Mouse (Mus musculus) inflammation-experienced regulatory T-cells, adult 6 months (primary cell): ENCODE results near the gene Tmub2. TPM values are rescaled to one million over a fixed set of nuclear protein-coding genes. Genes with fewer than 3 reads are reported as not detected.

Source experiments
- ATAC-seq: one replicate; pipeline ENCODE4 v1.8.0; 2017
- polyA plus RNA-seq, 3 experiments: library from polyadenylated mRNA; unstranded; fragments of 100-300 nt; shearing (Covaris generic); gene quantifications; one replicate each; pipeline ENCODE4 v1.2.1; 2017

The Tmub2 gene
- polyA plus RNA-seq, result 10 to 100 TPM; 43.1 to 61.2 (median 51.8) TPM

DNA sequence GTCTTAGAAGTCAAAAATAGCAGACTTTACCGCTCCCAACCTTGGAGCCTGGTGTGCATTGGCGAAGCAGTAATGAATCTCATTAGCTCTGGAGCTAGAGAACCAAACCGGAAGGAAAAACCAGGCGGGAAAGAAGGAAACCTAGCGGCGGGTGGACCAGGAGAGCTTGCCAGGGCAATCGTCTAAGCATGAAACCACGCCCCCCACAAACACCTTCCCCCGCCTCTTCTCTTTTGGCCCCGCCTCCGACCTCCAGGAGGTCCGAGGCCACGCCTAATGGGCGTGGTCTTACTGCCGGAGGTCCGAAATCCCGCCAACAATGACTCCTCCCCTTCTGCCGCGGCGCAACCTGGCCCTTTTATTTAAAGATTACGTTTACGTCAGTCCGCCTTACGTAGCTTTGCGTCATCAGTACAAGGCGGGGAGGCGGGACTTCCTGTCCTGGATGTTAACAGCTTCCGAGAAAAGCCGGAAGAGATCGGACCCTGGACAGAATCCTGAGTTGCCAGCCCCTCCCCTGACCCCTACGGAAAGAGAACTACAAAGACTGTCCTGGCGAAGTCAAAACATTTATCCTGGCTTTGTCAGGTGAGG lies at the start of gene Tmub2:
Gene Tmub2, plus strand, starts transcription at position 431 of the 594 bp plus-strand sequence.
- peak; percentile 97 for ATAC-seq

DNA sequence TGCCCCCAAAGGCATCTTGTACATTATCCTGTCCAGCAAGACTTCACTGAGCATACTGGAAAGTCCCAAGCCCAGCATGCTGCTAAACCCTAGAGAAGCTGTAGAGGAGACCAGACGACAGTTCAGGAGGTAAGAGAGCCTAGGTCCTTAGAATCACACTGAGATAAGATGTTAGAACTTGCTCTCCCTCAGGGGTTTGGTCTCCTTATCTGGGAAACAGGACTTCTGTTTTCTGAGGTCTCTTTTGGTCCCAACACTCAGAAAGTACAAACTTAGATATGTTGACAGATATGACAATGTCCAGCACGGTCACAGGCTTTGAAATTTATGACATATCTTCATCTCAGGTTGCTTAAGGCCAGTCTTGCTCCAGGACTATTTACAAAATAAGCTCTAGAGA lies 48.7 kb upstream of the Tmub2 start:
- no peak for ATAC-seq

DNA sequence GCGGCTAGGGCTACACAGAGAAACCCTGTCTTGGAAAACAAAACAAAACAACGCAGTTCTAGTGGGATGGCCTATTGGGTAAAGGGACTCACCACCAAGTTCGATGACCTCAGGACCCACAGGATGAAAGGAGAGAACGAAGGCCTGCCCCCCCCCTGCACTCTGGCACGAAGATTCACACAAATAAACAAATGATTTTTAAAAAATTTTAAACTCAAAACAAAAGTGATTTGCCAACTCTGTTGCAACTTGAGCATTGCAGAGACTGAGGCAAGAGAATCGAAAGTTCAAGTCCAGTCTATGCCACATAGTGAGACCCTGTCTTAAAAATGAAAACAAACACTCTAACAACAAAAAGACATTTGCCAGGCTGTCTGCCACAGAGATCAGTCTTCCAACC lies 44.1 kb upstream of the Tmub2 start:
- no peak for ATAC-seq

DNA sequence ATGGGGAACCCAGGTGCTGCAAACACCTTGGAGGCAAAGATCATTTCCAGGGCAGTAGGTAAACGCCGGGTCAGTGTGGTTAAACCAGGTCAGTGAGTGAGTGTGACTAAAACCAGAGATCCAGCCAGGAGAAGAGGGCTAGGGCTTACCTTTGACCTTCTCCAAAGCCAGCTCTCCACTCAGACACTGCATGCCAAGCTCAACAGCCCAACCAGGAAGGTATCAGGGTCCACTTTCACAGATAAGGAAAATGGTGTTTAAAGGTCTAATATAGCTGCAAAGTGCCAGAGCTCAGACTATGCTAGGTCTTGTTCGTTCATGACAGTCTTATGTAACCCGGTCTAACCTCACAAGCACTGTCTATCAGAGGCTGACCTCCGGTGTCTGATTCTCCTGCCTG lies 43.5 kb upstream of the Tmub2 start:
- ATAC-seq, result no peak

DNA sequence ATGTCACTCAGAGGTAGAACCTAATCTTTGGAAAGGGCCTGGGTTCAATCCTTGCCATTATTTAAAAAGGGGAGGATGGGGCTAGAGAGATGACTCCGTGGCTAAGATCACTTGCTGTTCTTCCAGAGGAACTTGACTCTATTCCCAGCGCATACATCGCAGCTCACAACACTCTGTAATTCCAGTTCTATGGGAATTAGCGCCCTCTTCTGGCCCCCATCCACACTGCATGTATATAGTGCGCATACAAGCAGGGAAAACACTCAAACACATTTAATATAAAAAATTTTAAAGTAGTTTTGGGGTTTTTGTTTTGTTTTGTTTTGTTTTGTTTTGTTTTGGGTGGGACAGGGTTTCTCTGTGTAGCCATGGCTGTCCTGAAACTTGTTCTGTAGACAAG lies 42.9 kb upstream of the Tmub2 start:
- no peak for ATAC-seq

DNA sequence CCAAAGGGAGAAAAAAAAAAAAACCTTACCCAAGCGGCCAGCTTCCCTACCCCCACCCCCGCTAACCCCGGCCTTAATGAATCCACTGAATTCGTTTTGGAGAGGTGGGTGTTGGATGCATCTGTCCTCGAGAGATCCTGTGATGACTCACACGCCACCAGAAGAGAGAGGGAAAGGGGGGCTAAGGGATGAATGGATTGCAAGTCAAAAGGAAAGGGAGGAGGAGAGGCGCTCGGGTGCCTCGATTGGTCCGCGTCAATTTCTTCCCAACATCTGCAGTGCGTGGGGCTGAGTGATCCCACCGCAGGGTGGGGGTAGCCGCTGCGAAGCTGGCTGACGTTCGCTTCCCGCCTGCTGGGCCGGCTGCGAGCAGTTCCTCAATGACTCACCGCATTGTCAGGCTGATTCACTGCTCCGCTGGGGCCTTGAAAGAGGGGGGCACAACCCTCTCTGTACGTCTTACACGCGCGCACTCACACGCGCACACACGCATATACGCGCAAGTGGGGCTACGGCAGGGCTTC lies 39.7 kb upstream of the Tmub2 start:
- peak; percentile 35 for ATAC-seq

DNA sequence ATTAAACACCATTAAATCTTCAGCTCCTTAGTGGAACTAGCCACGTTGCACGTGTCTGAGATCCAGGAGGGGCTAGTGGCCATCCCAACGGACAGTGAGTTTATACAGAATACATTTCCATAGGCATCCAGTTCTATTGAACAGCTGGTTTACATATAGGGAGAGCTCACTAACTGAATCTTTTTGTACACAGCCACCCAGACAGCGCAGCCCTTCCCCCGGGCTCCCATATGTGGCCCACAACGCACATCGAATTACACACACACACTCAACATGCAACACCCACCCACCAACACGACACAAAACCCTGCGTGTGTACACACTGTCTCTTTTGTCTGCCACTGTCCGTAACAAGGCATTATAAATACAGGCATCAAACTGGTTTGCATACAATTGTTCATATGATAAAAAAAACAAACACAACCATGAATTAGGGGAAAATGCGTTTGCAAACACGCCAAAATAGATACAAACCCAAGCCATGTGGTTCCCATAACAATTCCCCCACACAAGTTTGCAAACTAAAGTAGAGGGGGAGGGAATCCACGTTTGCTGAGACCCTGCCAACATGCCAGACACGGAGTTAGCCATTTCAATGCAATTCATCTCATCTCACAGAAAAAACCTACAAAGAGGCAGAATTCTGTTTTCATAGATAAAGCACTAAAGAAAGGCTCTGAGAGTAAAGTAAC lies 39.0 kb upstream of the Tmub2 start:
- no peak for ATAC-seq

DNA sequence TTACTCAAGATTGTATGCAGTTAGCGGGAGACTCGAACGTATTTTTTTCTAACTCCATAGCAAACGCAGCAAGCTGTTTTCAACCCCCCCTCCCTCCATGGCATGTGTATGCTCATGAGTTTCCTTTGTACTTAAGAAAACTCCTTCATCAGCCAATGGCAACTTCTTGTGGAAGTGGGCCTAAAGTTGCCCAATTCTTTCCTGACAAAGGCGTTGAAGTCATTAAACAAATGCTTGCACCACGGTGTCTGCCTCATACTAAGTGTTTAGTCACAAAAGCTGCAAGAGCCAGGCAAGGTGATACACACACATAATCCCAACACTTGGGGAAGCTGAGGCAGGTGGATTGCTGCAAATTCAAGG lies 38.5 kb upstream of the Tmub2 start:
- no peak for ATAC-seq

DNA sequence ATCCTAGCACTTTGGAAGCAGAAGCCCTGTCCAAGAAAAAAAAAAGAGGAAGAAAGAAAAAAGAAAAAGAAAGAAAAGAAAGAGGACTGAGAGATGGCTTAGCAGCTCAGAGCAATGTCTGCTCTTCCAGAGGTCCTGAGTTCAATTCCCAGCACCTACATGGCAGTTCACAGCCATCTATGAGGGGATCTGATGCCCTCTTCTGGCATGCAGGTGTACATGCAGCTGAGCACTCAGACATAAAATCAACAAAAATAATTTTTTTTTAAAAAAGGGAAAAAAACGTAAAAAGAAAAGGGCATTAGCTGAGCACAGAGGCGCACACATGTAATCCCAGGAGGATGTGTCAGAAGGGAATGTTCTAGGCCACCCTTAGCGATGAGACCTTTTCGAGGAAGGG lies 37.9 kb upstream of the Tmub2 start:
- no peak for ATAC-seq

DNA sequence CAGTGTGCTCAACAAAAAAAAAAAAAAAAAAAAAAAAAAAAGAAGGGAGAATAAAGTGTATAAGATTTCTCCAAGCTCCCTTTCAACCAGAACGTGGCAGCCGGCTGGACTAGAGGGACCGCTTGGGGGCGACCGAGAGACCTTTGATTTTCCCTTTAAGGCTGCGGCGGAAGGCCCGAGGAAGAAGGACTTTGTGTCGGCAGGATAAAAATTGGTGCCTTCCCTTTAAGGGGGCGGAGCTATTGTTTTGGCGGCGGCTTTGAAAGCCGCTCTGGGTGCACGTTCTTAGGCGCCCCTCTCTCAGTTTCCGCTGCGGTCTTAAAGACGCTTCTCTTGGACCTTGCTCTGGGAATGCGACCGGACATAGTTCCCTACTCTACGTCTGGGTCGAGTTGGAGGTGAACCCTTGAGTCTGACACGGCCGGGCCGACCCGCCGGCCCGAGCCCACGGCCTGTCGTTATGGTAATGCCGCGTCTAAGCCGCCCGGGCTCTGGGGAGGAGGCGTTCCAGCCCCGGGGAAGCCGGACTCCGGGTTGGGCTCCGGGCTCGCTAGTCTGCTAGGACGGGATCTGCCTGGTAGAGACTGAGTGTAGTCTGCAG lies 36.0 kb upstream of the Tmub2 start, which contains the start of gene BC030867:
Gene BC030867, plus strand, starts transcription at position 253 of the 601 bp plus-strand sequence.
- ATAC-seq, result peak; percentile 93

DNA sequence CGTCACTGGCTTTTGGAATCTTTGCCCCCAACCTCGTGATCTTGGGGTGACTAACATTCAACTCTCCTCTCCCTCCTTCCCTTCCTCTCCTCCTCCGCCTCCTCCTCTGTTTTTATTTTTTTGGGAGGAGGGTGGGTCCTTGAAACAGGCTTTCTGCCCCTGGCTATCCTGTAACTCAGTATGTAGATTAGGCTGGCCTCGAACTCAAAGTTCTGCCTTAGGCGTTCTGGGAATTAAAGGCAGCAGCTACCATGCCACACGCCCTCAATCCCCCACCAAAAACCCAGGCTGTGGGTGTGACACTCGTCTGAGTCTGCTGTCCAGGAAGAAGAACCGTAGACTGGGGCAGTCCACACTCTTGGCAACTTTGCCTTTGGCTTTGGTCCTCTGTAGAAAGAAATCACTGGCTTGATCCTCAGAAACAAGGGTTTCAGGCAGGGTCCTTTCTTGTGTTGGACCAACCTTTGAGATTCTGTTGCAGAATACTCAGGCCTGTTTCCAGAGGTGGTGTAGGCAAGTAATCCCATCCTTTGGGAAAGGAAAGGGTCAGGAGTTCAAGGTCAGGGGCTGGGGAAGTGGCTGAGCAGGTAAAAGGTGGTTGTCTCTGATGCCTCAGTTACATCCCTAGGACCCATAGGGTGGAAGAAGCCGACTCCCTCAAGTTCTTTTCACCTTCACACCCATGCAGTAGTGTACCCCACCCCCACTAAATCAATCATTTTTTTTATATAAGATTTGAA lies 35.2 kb upstream of the Tmub2 start:
- ATAC-seq, result no peak

DNA sequence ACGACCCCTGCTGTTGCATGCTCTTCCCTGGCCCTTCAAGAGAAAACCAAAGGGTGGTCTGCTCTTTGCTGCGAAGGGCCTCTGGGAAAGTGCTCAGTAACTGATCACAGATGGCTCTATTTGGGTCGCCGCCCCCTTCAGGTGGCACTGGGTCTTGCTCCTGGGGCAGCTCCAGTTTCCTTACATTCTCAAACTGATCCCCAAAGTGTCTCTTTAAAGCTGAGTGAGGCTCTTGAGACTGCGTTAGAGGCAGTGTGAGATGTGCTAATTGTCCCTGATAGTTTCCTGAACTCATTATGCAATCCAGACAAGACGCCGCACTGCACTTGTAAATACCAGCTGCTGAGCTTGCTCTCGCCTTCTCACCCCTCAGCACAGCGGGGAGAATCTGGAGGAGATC lies 27.2 kb upstream of the Tmub2 start:
- no peak for ATAC-seq

DNA sequence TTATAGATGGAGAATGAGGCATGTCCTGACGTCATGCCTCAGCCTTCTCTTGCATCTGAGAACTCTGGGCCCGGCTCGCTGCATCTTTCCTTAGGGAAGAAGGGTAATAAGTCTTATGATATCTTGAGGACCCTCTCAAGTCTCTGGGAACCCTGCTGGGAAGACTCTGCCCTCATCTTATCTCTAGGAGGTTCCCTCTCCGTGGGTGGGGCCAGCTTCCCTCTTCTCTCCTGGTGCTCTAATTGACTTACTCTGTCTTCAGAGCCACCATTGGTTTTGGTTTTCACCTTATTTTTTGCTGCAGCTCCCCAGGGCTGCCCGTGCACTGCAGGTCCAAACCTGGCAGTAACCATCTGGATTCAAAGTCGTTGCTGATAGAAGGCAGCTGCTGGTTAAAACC lies 26.6 kb upstream of the Tmub2 start:
- no peak for ATAC-seq

DNA sequence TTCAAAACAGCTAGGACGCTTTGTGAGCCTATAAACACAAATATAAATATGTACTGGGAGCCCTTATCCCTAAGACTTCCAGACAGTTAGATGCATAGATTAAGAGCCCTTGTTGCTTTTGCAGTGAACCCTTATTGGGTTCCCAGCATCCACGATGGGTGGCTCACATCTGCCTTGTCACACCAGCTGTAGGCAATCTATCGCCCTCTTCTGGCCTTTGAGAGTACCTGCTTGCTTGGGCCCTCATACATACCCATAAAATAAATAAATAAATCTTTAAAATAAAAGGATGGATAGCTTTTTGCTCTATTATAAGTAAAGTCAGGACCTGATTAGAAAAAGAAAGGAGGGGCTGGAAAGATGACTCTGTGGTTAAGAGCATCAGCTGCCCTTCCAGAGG lies 26.2 kb upstream of the Tmub2 start:
- no peak for ATAC-seq

DNA sequence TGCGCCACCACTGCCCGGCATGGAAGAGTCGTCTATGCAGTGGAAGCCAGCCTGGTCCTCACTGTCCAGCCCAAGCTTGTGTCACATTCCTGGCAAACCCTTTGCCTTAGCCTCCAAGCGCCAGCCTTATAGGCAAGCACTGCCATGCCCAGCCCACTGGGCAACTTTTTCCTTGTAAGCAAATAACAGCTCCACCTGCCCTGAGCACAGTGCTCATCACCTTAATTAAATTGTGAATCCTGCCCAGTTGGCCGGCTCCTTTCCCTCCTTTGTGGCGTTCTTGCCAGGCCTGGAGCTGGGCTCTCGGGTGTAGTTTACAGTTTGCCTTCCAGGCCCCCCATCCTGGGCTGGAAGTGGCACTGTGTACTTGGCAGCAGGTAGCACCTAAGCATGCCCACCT lies 21.5 kb upstream of the Tmub2 start:
- ATAC-seq, result no peak

DNA sequence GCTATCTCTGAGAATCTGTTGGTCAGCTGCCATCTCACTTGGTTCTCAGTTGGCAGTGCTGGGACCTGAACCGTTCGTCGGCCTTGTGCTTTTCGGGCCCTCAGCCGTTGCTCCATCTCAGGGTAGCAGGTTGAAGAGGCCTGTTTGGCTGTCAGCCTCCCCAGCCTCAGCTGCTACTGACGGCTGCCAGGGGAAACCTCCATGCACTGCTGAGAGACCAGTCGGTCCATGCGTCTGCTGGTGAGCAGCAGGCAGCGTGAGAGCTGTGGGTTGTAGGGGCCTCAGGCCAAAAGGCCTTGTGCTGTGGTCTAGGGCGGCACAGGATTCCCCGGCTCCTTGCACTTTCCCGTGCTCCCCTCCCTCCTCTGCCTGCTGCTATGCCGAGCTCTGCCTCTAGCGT lies 18.9 kb upstream of the Tmub2 start:
- ATAC-seq, result no peak

DNA sequence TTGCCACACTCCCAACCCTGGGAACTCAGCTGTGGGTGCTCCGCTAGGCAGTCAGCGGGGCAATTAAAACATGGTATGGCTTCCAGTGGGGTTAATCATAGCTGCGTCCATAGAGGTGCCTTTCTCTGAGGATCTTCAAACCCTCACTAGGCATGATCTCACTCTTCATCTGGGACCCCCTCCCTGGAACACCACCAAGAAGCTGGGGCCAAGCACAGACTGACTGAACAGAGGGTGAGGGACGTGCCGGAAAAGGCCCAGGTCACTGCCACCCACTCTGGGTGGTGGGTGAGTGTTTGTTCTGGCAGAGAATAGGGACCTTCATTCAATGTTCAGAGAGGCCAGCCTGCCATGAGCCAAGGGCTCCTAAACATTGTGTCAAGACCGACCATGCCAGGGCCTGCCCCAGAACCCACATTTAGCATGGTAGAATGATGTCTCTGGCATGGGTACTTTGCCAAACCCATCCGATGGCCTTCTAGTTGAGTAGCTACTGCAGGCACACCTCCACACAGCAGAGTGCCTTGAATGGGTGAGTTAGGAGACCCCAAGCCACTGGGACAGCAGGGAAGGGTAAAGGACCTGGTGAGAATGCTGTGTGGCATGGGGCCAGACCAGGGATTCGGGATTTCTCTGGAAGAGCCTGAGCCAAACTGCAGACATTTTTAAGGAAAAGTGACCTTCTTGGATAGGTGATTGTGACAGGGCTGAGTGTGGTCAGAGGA lies 17.9 kb upstream of the Tmub2 start:
- no peak for ATAC-seq

DNA sequence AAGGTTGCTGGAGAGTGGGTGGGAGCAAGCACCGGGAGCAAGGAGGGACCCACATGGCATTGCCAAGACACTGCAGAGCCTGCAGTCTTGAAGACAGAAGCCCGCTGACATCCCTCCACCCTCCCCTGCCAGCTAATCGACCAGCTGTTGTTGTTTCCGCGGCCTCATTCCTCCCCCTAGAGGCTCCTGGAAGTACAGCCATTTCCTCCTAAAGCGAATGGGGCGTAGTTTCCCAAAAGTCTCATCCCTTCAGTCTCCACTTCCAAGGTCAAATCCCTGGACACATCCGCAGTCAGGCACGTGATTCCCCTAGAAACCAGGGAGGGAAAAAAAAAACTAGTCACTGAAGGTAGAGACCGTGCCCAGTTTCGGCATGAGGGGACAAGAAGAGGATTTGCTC lies 17.3 kb upstream of the Tmub2 start:
- peak; percentile 52 for ATAC-seq

DNA sequence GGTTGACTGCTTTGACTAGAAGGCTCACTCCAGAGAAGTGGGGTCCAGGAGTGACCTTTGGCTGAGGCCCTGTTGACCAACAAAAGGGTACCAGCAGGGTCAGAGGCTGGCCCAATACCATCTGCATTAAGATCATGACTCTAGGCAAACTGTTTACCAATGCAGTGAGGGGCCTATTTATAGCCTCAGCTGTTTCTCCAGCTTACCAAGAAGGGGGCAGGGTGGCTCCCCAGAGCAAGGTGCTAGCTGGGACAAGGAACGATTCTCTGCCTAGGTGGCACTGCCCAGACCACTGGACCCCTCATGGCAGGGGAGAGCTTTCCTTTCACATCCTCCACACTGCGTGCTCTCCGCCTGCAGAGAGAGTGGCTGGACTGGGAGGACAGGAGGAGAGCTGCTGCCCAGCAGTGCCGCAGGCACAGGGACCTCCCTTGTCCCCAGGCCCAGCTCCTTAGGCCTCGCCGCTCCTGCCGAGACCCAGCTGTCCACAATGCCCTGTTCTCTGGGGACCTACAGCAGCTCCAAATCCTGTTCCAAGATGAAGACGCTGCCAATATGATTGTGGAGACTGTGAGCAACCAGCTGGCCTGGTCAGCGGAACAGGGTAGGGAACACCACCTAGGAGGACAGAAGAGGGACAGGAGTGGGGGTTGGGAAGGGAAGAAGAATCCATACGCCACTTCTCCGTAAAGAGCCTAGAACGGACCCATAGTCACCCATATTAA lies 16.0 kb upstream of the Tmub2 start, which contains the start of gene Asb16:
Gene Asb16, plus strand, starts transcription at position 224 of the 725 bp plus-strand sequence.
- ATAC-seq, result no peak

DNA sequence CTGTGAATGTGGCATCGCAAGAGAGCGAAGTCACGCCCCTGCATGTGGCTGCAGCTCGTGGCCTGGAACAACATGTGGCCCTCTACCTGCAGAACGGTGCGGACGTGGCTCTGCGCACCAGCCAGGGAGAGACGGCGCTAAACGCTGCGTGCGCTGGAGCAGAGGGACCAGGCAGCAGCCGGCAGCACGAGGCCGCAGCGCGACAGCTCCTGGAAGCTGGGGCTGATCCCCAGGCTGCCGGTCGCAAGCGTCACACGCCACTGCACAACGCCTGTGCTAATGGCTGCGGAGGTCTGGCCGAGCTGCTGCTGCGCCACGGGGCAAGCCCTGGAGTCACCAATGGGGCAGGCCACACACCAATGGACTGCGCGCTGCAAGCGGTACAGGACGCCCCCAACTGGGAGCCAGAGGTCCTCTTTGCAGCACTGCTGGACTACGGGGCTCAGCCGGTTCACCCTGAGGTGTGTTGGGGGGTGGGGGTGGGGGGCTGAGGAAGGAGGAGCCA lies 8.3 kb upstream of the Tmub2 start:
- ATAC-seq, result no peak

DNA sequence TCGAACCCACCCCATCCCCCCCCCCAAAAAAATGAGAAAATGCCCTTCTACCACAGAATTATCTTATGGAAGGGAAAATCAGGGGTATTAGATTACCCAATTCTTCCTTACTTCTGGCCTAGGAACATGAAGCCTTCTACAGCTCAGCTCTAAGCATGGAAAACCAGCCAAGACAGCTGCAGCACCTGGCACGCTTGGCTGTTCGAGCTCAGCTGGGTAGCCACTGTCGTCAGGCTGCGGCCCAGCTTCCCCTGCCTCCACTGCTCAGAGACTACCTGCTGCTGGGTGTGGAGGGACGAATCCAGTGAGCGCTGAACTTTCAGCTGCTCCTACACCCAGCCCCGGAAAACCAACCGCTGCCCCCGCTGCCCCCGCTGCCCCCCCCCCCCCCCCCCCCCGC lies 7.0 kb upstream of the Tmub2 start:
- no peak for ATAC-seq

DNA sequence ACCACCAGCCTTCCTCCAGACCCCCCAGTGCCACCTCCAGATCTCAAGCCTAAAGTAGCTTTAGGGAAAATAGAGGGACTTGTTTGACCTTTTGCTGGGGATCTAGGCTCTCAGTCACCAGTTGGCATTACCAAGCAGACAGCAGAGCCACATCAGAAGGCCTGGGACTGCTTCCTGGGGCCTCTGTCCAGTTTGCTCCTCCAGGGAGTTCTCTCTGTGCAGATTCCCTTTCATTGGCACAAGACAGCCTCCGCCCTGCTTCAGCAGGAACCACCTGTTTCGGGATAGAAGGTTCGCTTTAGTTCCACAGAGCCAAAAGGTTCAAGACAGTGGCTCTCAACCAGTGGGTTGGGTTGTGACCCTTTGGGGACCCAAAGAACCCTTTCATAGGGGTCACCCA lies 5.1 kb upstream of the Tmub2 start:
- no peak for ATAC-seq
